Mouse (Mus musculus): Measurements from ENCODE around the gene Amot.

DNA sequence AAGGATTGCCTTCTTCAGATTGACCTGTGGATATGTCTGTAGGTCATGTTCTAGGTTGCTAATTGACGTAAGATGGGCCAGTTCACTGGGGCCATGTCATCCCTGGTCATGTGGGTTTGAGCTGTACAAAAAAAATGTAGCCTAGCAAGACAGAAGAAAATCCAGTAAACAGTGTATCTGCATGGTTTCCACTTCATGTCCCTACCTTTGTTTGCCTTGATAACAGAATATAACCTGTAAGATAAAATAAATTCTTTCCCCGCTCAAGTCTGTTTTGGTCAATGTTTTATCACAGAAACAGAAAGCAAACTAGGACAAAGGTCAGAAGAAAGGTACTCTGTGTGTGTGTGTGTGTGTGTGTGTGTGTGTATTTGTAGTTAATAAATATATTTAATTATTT is 63.5 kb downstream of the Amot start:
- no peak for TF ChIP-seq CTCF (IDR thresholded peaks at IDR 0.05; ENCODE audit: control insufficient read depth, insufficient read depth, low read length)
- TF ChIP-seq POLR2A (IDR thresholded peaks at IDR 0.05; ENCODE audit: borderline replicate concordance, control insufficient read depth, low read depth, low read length), result no peak
